29 mouse cellular contexts compared by ENCODE assay signal in genomic region chr7:4886680-4887079, GRCm38 (mm10). TPM values are rescaled to one million over a fixed set of nuclear protein-coding genes. Genes with fewer than 3 reads are reported as not detected.
DNase-seq lines count a peak whose midpoint lies in the region; TF ChIP-seq lines count a peak whose summit lies in the region.
"Had no signal": no experiment of that assay in that cellular context is flagged by ENCODE, and none has a peak within 500 bp of the region (broad histone marks: within the 10 kb centered on the region; RNA-seq: fewer than 3 reads in every experiment).

No protein-coding gene starts in this region.

- no peak for TF ChIP-seq CTCF in gastrocnemius, adult 2 months (IDR thresholded peaks at IDR 0.05)
- TF ChIP-seq CTCF in liver, adult 2 months (IDR thresholded peaks at IDR 0.05; ENCODE audit: low read depth, low read length) = no peak

- no peak for DNase-seq in gastrocnemius, adult 2 months
- no peak for DNase-seq in gastrocnemius, adult 18-20 months (ENCODE audit: low spot score)
- DNase-seq in liver, adult 2 months (ENCODE audit: extremely low read depth, low read depth, low spot score) = peak; percentile 71
- DNase-seq in liver = no peak
- DNase-seq in urinary bladder, postnatal 14 days (ENCODE audit: low spot score) = peak; percentile 26
- DNase-seq in urinary bladder, postnatal 4 days (ENCODE audit: low spot score in 2 of 2) = no peak
- DNase-seq in cerebellum, adult 9-10 months = no peak
- DNase-seq: adrenal gland, postnatal 25 days; cerebellum, adult 18-20 months; cerebellum, postnatal 25 days; gastrocnemius, postnatal 25 days; heart, adult 11 months; kidney, adult 8-10 months; kidney, postnatal 14 days; right cerebral cortex, postnatal 4 days had no signal

- TF ChIP-seq POLR2A in liver, adult 2 months (IDR thresholded peaks at IDR 0.05; ENCODE audit: extremely low read depth, insufficient read depth, low read length) = no peak

- 11% methylated on average over 4 of the region's 4 CpGs for WGBS in liver, adult 2 months

- peaks cover 7% of the 10 kb centered on the region; the same call in 1 of the 2 replicates for H3K79me2 ChIP-seq in liver, adult 2 months (ENCODE audit: control insufficient read depth, insufficient read depth, low read length)

- H3K9ac ChIP-seq in liver, adult 2 months (ENCODE audit: low read depth, low read length) = no peak overlapping the region
- H3K9ac ChIP-seq: embryonic facial prominence, embryonic 15.5 days; forebrain, embryonic 13.5 days; heart, embryonic 15.5 days; liver, embryonic 15.5 days; midbrain, embryonic 12.5 days; neural tube, embryonic 13.5 days had no signal

- peak overlapping the region; percentile 43; the same call in 1 of the 2 replicates for H3K27ac ChIP-seq in gastrocnemius, adult 2 months
- no peak overlapping the region for H3K27ac ChIP-seq in liver, adult 2 months (replicated peaks; ENCODE audit: insufficient read depth, low read depth, low read length)
- H3K27ac ChIP-seq: embryonic facial prominence, embryonic 10.5 days; embryonic facial prominence, embryonic 15.5 days; forebrain, embryonic 13.5 days; heart, embryonic 10.5 days; heart, embryonic 15.5 days; layer of hippocampus, adult 2 months; liver, embryonic 15.5 days; midbrain, embryonic 12.5 days; neural tube, embryonic 13.5 days; stomach, postnatal 0 days had no signal

- no peaks in the 10 kb centered on the region for H3K27me3 ChIP-seq in liver, adult 2 months (ENCODE audit: control insufficient read depth, insufficient read depth, low read length)
- H3K27me3 ChIP-seq: embryonic facial prominence, embryonic 15.5 days; forebrain, embryonic 13.5 days; heart, embryonic 15.5 days; liver, embryonic 15.5 days; megakaryocyte, embryonic 14.5 days; midbrain, embryonic 12.5 days; neural tube, embryonic 13.5 days had no signal

- peaks cover 3% of the 10 kb centered on the region for H3K4me1 ChIP-seq in liver, adult 2 months (ENCODE audit: control insufficient read depth, insufficient read depth, low read length)
- H3K4me1 ChIP-seq: embryonic facial prominence, embryonic 10.5 days; embryonic facial prominence, embryonic 15.5 days; forebrain, embryonic 13.5 days; heart, embryonic 10.5 days; heart, embryonic 15.5 days; liver, embryonic 15.5 days; megakaryocyte, embryonic 14.5 days; midbrain, embryonic 12.5 days; neural tube, embryonic 13.5 days had no signal

- no peak overlapping the region for H3K4me3 ChIP-seq in gastrocnemius, adult 2 months
- no peak overlapping the region for H3K4me3 ChIP-seq in liver, adult 2 months (ENCODE audit: insufficient read depth, low read depth, low read length)
- H3K4me3 ChIP-seq: embryonic facial prominence, embryonic 10.5 days; embryonic facial prominence, embryonic 15.5 days; forebrain, embryonic 13.5 days; heart, embryonic 10.5 days; heart, embryonic 15.5 days; layer of hippocampus, adult 2 months; liver, embryonic 15.5 days; megakaryocyte, embryonic 14.5 days; midbrain, embryonic 12.5 days; neural tube, embryonic 13.5 days had no signal

- peaks cover 4% of the 10 kb centered on the region; the same call in 1 of the 2 replicates for H3K36me3 ChIP-seq in liver, adult 2 months (ENCODE audit: control insufficient read depth, insufficient read depth, low read length)
- H3K36me3 ChIP-seq: embryonic facial prominence, embryonic 10.5 days; embryonic facial prominence, embryonic 15.5 days; heart, embryonic 15.5 days; midbrain, embryonic 12.5 days; neural tube, embryonic 13.5 days had no signal

- intact Hi-C loops in gastrocnemius, adult 2 months (cut with DNase I) = no loop called here

RNA-seq across cellular contexts. Expression of gene Isoc2a, which starts 9.7 kb away (rescaled TPM):
- 10 to 100 TPM; 26.4 to 33.5 TPM for total RNA-seq in gastrocnemius, adult 2 months (2021)
- 10 to 100 TPM; 26.9 to 32.6 TPM for total RNA-seq in gastrocnemius, adult 18-20 months (2021)
- total RNA-seq in liver, adult 2 months (2014; rRNA removed) = 54.3 and 63.5 TPM in 2 replicates
- 103 and 110 TPM in 2 replicates for polyA plus RNA-seq in liver, adult 2 months (2012; rRNA removed)

RNA-seq across cellular contexts. Expression of gene Isoc2b, which starts 16.6 kb away (rescaled TPM):
- total RNA-seq in gastrocnemius, adult 2 months (2021) = 1 to 10 TPM; 3.9 TPM
- 1 to 10 TPM; 6.0 to 8.2 TPM for total RNA-seq in gastrocnemius, adult 18-20 months (2021)
- total RNA-seq in liver, adult 2 months (2014; rRNA removed) = 23.6 and 40.2 TPM in 2 replicates
- polyA plus RNA-seq in liver, adult 2 months (2012; rRNA removed) = 24.0 and 34.6 TPM in 2 replicates

RNA-seq across cellular contexts. Expression of gene Gm36210, which starts 19.6 kb away (rescaled TPM):
- total RNA-seq in gastrocnemius, adult 2 months (2021) = under 1 TPM; 0.17 to 0.38 TPM
- total RNA-seq in gastrocnemius, adult 18-20 months (2021) = under 1 TPM; 0.18 to 0.64 TPM
- not detected in 2 replicates for total RNA-seq in liver, adult 2 months (2014; rRNA removed)
- 0.13 TPM in 1 of 2 replicates, not detected in the other for polyA plus RNA-seq in liver, adult 2 months (2012; rRNA removed)
- total RNA-seq: adrenal gland, postnatal 25 days; heart, postnatal 25 days had no signal
- polyA plus RNA-seq: embryonic facial prominence, embryonic 15.5 days; heart, embryonic 15.5 days; hindbrain, embryonic 11.5 days; intestine, embryonic 14.5 days; liver, embryonic 15.5 days; midbrain, embryonic 12.5 days; stomach, postnatal 0 days had no signal

RNA-seq across cellular contexts. Expression of gene Zfp628, which starts 28.3 kb away (rescaled TPM):
- 10 to 100 TPM in 1 of 2 experiments, 1 to 10 TPM in 1; 8.5 to 10.7 TPM for total RNA-seq in gastrocnemius, adult 2 months (2021)
- 1 to 10 TPM; 8.7 to 8.9 TPM for total RNA-seq in gastrocnemius, adult 18-20 months (2021)
- total RNA-seq in liver, adult 2 months (2014; rRNA removed) = 0.55 and 0.74 TPM in 2 replicates
- 6.2 and 8.3 TPM in 2 replicates for polyA plus RNA-seq in liver, adult 2 months (2012; rRNA removed)

RNA-seq across cellular contexts. Expression of gene Nat14, which starts 35.1 kb away (rescaled TPM):
- 1 to 10 TPM; 2.7 to 5.9 TPM for total RNA-seq in gastrocnemius, adult 2 months (2021)
- 1 to 10 TPM; 3.2 to 4.6 TPM for total RNA-seq in gastrocnemius, adult 18-20 months (2021)
- total RNA-seq in liver, adult 2 months (2014; rRNA removed) = 0.20 and 0.28 TPM in 2 replicates
- 0.66 and 0.75 TPM in 2 replicates for polyA plus RNA-seq in liver, adult 2 months (2012; rRNA removed)

Comparison
In these comparisons a context has a peak if more than half of its experiments do, and no peak if none do; other contexts are left out.
1. DNase-seq: peak in liver, adult 2 months (single experiment) and urinary bladder, postnatal 14 days (single experiment); none in gastrocnemius, adult 2 months (single experiment), gastrocnemius, adult 18-20 months (single experiment), liver (single experiment), urinary bladder, postnatal 4 days (0 of 2) and cerebellum, adult 9-10 months (single experiment).